Mouse (Mus musculus): ENCODE results near the gene Camk2d.

Gene Camk2d

DNA sequence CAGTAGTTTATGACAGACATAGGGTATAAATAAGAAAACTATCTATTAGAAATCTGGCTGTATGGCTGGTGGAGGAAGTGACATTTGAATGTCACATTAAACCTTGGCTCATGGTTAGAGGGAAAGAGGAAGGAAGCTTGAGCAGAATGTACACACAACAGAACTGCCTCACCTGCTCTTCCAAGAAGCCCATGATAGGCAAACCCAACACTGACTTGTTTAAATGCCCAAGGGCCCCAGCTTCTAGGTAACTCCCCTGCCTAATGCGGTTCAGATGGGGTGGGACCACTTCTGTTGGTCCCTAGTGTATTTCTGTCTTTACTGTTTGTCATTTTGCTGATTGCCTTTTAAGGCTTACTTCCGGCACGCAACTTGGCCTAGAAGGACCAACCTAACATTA is 226.3 kb downstream of the Camk2d start:
- DNase-seq (ENCODE audit: low spot score): no peak

DNA sequence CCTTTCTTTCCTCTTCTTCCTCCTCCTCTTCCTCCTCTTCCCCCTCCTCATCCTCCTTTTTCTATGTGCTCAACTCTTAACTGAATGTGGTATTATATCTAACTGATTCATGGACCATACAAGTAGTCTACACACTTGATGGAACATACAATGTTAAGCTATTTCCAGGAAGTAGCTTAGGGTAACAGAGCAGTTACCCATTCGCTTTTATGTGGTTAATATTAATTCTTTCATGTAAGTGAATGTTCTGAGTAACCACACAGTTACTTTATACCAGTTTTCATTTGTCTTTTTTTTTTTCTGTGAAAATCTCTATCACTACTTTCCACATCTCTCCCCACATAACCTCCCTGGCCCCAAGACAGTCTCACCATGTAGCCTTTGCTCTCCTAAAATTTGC is 228.8 kb downstream of the Camk2d start:
- no peak for DNase-seq (ENCODE audit: low spot score)

GRCm38 (mm10) chr3:126826172-126826571 is 230.1 kb downstream of the Camk2d start:
- DNase-seq (ENCODE audit: low spot score): no peak

DNA sequence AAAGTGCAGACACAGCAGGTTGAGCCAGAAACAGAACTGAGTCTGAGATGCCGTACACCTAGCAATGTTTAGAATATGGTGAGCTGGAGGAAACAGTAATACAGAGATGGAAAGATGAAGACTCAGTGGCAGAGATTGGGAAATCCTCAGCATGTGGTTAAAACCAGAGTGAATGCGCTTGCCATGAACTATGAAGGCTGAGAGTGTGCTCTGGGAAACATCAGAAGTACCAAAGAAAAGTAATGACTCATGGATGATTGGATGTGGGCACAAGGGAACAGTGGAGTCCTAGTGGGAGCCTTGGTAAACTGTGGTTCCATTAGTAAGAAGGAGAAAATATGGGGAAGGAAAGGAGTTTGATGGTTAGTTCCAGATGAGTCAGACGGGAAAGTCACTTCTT is 231.8 kb downstream of the Camk2d start:
- DNase-seq (ENCODE audit: low spot score): no peak

DNA sequence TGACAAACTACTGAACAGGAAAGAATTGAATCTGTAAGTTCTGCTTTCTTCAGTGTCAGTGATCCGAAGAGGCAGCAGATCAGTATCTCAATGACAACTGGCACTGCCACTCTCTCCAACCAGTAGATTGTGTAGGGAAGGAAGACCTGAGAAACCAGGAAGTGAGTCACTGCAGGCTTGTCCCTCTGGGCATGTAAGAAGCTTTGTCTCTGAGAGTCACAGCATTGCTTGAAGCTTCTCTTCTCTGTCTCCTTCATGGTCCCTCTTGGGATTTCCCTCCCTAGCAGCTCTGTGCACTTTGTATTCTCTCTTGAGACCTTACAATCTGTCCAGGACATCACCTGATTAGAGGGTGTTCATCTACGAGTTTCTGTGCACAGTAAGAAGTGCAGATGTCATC is 233.7 kb downstream of the Camk2d start:
- DNase-seq (ENCODE audit: low spot score): no peak

DNA sequence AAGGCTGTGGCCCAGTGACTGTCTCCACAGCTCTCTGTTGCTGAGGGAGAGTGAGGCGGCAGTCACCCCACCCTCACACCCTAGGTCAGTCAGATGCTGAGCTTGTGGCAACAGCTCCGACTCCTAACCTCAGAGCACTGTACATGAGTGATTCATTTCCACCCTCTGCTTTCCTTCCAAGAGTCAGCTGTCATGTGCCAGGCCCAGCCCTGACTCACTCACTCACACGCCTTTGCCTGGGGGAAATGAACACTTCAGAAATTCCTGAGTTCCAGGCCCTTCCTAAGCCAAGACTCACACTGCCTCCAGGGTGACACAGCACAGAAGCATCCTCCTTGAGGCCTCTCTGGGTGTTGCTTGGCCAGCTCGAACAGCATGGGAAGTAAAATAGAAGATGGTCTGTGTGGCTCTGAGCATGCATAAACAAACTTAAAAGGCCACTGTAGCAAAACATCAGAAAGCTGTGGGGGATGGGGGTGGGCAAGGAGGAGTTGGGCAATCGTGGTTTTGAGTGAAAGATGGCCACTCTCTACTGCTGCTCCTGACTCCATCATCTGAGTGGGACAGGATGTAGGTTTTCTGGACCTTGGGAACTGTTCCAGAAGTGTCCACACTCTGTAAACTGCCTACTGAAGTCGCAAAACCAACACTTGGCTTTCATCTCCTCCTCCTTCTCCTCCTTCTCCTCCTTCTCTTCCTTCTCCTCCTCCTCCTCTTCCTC is 235.5 kb downstream of the Camk2d start:
- no peak for DNase-seq (ENCODE audit: low spot score)

DNA sequence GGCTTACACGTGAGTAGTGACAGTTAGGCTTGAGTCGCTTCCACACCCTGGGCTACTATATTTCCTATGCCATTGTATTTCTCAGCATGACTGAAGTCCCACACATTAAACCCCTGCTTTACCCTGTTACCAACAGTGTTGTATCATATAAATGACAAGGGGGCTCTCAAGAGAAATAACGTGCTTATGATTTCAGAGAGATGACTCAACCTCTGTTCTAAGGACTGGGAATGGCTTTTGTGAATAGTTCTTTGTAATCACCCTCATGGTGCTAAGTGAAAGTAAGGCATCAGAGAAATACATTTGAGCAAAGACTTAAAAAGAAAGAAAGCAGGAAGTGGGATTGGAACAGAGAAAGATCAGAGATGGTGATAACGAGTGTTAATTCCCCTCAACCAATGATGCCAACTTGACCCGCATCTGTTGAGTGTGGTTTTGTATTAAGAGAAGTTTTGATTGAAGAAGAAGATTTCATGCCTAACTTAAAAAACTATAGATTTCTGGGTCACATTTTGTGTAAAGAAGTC is 238.6 kb downstream of the Camk2d start:
- no peak for DNase-seq (ENCODE audit: low spot score)

DNA sequence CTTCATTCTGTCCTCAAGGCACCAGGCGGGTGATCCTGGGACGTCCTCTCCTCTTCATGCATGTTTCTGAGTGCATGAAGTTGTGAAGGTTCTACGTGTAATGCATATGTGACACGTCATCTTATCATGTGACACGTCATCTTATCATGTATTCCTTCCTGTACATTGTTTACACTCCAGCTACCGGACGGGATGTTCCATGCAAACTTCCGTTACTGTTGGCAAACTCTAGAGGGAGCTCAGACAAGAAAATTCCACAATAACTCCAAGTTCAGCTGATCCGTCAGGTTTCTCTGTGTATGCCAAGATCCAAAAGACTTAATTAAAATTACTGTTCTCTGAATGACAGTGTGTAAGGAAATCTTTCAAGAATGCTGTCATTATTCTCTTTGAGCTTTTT is 246.7 kb downstream of the Camk2d start:
- no peak for DNase-seq (ENCODE audit: low spot score)

GRCm38 (mm10) chr3:126844809-126845208 is 248.7 kb downstream of the Camk2d start:
- DNase-seq (ENCODE audit: low spot score): no peak

DNA sequence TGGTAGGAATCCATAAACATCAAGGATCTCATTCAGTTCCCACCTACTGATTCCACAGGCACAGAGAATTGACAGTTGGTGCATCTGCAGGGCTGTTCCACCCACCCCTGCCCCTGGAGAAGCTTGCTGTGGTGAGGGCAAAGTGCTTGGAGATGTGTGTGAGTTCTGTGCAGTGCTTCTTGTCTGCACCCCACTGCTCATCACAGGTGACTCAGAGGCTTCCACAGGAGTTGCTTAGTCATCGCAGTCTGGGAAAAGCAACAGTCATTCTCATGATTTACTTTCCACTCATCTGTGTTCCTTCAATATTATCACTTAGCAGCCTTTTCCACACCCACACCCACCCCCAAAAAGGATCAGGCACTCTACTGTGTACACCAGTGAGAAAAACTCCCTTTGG is 252.0 kb downstream of the Camk2d start:
- DNase-seq (ENCODE audit: low spot score): no peak

- no peak for DNase-seq (ENCODE audit: low spot score)
These were observed 264.3 kb downstream of the Camk2d start for GRCm38 (mm10) chr3:126860442-126860841.

DNA sequence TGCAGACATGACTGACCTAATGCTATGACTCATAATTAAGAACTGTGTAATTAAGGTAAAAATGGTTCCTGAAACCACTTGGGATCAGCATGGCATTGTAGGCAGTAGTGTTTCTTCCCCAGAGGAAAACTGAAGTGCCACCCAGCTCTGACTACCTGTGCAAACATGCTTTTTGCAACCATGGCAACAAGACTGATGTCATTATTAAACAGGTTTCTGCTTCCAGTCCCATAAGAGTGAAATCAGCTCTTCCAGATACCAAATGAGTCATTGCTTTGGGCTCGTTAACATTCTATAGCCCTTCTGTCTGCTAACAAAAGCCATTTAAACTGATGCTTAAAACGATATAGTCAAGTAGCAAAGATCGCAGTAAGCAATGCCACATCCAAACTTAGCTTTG is 273.5 kb downstream of the Camk2d start:
- DNase-seq (ENCODE audit: low spot score): no peak

GRCm38 (mm10) chr3:126870688-126871087 is 274.6 kb downstream of the Camk2d start:
- DNase-seq (ENCODE audit: low spot score): no peak

GRCm38 (mm10) chr3:126878233-126878632 is 282.1 kb downstream of the Camk2d start:
- DNase-seq (ENCODE audit: low spot score): no peak

DNA sequence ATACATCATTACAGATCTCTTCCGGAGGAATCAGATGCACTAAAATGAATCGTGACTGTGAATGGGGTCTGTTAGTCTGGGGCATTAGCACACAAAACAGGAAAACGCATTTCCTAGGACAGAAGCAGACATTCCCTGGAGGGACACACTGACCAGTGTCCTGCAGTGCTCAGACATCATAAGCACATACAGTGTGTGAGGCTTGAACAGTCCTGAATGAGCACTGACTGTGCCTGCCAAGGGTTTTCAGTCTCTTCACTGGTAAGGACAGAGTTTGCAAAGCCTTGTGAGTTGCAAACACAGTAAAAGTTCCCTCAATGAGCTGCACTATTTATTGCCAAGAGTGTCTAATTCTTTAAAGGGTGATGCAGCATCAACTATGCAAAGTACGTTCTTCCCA is 290.0 kb downstream of the Camk2d start:
- no peak for DNase-seq (ENCODE audit: low spot score)

DNA sequence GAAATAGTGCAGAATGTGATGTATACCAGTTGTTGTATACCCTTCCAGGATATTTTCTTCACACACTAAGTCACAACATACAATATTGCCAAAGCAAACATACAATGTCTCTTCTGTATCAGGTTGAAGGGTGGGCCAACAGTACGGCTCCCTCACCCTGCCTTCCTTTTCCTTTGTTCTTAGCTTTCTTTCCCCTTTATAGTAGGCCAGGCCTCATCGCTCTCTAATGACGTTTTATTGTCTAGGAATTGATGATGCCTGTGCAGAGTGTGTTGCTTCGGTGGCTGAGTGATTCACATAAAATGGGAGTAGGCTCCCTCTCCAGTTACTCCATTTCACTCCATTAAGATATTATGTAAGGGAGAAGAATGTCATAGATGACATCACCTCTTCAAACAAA is 290.5 kb downstream of the Camk2d start:
- no peak for DNase-seq (ENCODE audit: low spot score)
